Mouse (Mus musculus) kidney, adult 2 months (tissue): ENCODE data around the gene Cenpv.

ENCODE experiments used
- CTCF ChIP-seq: fragments of 200-500 bp; conservative IDR thresholded peaks from 2 replicates; pipeline ENCODE4 v1.5.1; 2011; ENCODE audit warnings: low read depth, mild to moderate bottlenecking, control low read depth, low read length, moderate library complexity, mixed read lengths; ENCODE audit not compliant: insufficient read depth, insufficient read length
- POLR2A ChIP-seq: fragments of 200-500 bp; IDR thresholded peaks from one replicate; pipeline ENCODE4 v1.6.1; 2011; ENCODE audit warnings: low read depth, low read length, control low read depth

DNA sequence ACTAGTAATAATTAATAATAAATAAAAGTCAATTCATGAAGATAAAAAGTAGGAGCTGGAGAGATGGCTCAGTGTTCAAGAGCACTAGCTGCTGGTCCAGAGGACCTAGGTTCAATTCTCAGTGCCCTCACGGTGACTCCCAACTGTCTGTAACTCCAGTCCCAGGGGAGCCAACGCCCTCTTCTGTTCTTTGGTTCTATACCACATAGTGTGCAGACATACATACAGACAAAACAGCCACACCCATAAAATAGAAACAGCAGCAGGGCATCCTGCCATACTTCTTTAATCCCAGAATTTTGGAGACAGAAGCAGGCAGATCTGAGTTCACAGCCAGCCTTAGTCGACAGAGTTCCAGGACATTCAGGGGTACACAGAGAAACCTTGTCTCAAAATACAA is 4.9 kb upstream of the Cenpv start:
- TF ChIP-seq POLR2A = no peak
- no peak for TF ChIP-seq CTCF
